Mouse (Mus musculus) mesoderm, embryonic 11.5 days (tissue): ENCODE results near the gene Trim11.
A peak's percentile ranks its signal among the peaks of the same experiment; 100 is the strongest.

Experiments
- DNase-seq: peaks from one replicate; pipeline ENCODE4 v3.0.0-alpha.2; 2012; ENCODE audit warnings: low read depth, low spot score

Trim11 gene

DNA sequence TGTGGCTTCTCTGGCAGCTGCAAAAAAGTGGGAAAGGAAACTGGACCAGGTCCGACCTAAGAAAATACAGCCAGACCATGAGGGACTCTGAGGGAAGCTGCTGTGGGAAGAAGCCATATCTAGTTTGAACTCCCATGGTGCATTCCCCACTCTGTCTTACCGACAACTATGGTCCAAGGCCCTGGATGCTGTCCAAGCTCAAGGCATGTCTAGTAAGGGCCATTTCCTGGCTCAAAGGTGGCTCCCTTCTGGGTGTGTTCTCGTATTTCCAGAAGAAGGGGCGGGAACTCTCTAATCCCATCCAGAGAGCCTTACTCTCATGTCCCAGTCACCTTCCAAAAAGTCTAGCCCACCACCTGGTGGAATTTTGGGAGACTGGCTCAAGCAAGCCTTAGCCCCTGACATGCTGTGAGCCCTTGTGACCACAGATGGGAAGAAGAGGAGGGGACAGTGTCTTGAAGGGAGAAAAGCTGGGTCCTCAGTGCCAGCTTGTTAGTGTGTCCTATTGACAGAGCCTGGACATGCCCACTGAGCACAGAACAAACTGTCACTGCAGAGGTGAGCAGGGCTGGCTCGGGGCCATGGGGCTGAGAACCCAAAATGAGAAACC lies 2.6 kb downstream of the Trim11 start:
- no peak for DNase-seq

GRCm38 (mm10) chr11:58981541-58982447 lies 3.9 kb downstream of the Trim11 start:
- no peak for DNase-seq

DNA sequence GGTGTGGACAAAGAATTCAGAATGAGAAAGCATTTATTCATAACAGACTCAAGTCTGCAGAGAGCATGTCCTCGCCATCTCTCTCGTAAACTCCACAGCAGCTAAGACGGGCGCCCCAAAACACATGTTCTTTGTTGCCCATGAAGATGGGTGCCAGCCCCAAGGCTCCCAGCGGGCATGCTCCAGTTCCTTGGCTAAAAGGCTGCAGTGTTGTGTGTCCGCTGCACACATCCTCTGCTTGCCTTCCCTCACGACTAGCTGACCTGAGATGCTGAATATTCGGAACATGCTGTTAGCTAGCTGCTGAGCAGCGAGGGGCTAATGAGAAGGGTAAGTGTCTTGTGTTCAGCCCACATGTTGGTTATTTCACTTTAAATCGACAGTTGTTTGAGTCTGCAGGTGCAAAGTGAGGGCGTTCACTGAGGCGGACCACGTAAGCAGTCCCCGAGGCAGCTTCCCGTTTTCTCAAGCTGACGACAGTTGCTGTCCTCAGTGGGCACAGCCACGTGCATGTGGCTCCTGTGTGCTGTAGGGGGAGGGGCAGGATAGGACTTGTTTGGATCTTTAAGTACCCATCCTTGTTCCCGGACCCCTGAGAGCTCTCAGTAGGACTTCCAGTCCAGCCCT lies 4.7 kb downstream of the Trim11 start:
- no peak for DNase-seq

DNA sequence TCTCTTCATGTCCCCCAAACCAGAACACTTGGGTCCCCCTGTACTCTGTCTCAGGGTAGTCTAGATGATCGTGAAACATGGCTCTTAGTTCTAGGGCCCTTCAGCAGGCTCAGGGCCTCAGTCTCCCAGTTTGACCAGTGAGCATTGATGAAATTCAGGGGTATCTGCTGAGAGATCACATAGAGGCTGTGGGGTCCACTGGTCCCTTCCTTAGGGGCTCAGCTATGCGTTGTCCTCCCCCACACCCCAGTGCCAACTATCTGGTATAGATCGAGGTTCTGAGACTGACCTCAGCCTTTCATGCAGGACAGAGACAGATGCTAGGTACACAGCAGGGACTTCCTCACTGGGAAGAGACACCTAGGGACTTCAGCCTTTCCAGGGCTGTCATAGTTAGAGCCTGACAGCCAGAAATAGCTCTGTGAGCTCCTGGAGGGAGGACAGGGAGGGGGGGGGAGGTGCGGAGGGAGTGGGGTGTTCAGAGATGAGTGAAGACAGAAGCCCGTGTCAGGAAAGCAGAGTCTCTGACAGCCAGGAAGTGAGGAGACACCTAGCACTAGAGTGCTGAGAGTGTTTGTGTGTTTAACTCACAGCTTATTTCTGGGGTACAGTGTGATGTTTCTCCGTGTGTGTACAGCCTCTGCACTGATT lies 5.9 kb downstream of the Trim11 start:
- DNase-seq: no peak

DNA sequence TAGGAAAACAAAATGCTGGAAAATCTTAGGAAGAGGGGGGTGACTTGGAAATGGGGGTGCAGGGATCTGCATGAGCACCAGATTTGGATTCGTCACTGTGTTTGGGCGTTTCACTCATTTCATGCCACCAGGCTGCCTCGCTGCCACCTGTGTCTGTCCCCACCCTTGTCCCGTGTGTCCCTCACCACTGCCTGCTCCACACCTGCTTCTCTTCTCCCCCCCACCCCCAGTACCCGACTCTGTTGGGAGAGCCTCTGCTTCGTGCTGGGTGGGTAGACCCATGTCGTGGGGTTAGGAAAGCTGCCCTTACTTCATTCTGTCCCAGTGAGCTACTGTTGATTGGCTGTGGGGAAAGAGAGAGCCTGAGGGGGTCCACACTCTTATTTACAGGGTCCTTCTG lies 6.8 kb downstream of the Trim11 start:
- DNase-seq: no peak

DNA sequence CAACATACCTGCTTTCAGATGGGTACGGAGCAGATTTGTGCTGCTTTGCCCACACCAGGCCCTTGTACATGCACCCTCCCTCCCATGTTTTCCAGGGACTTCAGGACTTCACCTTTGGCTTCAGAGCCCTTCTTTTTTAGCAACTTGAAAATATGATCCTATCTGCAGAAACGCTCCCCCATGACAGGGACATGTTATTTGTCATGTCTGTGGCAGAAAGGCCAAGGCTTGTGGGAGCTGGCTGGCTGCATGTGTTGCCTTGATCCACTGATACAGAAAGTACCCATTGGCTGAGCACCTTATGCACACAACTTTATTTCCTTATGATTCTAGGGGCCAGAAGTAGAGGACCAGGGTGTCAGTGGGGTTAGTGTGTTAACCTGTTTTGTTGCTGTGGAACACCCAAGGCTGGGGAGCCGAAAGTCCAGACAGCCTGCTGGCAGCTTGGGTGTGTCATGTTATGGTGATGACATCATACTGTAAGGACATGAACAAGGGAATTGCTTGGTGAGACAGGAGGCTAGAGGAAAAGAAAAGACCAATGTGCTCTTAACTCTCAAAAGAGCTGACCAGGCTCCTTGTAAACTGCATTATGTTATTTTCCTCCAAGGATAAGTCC lies 7.5 kb downstream of the Trim11 start:
- DNase-seq: no peak

GRCm38 (mm10) chr11:58989166-58989565 lies 11.3 kb downstream of the Trim11 start:
- DNase-seq: no peak

DNA sequence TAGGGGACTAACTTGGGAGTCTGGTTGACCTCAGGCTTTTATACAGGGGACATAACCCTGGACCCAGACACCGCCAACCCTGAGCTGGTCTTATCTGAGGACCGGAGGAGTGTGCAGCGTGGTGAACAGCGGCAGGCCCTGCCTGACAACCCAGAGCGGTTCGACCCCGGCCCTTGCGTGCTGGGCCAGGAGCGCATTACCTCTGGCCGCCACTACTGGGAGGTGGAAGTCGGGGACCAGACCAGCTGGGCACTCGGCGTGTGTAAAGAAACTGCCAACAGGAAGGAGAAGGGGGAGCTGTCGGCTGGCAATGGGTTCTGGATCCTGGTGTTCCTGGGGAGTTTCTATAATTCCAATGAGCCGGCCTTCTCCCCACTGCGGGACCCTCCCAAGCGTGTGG lies 12.2 kb downstream of the Trim11 start:
- no peak for DNase-seq

DNA sequence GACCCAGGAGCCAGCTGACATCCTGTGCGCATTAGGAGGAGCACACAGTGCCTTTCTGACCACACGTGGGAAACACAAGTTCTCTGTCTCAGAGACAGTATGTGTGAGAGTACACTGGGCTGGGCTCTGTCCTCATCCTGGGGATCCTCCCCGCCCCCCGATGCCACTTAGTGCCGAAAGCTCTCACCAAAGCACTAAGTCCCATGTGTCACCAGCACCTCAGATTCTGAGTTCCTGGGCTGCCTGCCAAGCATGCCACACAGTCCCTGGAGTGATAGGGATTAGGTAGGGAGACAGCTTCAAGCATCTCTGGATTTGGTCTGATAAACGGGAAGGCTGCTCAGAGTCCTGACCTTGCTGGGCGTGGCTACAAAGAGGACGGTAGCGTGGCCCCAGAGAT lies 12.9 kb downstream of the Trim11 start:
- DNase-seq: no peak

- no peak for DNase-seq
These were observed 14.0 kb downstream of the Trim11 start for GRCm38 (mm10) chr11:58991911-58992310.

GRCm38 (mm10) chr11:58993091-58993670 lies 15.3 kb downstream of the Trim11 start:
- DNase-seq: no peak

DNA sequence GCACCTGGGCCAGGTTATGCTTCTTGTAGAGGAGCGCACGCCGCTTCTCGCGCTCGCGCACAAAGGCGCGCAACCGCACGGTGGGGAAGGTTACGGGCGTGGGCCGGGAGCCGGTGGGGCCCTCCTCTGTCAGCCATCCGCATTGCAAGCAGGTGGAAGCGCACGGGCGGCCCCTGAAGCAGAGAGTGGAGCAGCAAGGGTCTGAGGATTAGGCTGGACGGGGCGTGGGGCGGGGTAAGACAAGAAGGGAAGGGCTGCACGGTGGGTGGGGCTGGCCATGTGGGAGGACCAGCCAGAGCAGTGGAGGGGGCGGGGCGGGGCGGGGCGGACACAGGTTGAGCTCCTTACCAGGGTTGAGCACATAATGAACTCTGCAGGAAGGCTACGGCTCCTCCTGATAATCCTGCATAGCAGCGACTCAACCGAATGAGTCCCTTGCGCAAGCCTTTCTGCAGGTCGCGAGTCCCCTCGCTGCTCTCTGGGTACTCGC lies 16.5 kb downstream of the Trim11 start:
- peak; percentile 19 for DNase-seq

- DNase-seq: no peak
These were observed 17.3 kb downstream of the Trim11 start for GRCm38 (mm10) chr11:58995061-58995806.

DNA sequence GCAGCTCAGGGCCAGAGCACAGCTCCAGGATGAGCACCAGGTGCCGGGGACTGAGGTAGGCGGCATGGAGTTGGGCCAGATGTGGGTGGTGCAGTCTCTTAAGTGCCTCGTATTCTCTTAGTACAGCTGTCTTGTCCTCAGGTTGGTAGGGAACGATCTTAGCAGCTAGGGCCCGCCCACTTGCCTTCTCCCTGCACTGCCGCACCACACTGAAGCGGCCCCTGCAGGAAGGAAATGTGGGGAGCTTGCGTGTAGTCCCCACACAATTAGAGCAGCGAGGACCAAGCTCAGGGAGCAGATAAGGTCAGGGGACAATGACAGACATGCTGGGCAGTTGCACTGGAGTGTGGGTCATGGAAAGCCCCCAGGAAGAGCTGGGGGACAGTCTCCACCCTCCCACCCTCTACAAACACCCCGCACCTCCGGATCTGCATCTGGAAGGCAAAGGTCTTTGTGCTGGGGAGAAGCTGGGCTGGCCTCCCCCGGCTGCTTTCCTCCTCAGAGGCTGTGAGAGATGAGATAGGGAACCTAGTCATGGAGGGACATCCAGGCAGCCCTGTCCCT lies 18.0 kb downstream of the Trim11 start:
- DNase-seq: no peak

GRCm38 (mm10) chr11:58997541-58997940 lies 19.6 kb downstream of the Trim11 start:
- DNase-seq: no peak

- no peak for DNase-seq
These were observed 21.3 kb downstream of the Trim11 start for GRCm38 (mm10) chr11:58999158-58999557.

GRCm38 (mm10) chr11:58999830-59000229 lies 21.9 kb downstream of the Trim11 start:
- no peak for DNase-seq

GRCm38 (mm10) chr11:59000635-59001034 lies 22.7 kb downstream of the Trim11 start:
- DNase-seq: no peak

GRCm38 (mm10) chr11:59002327-59003079 lies 24.6 kb downstream of the Trim11 start:
- DNase-seq: no peak
